Mouse (Mus musculus) kidney, postnatal 25 days (tissue): ENCODE data around the gene Fam187a.
A peak's percentile ranks its signal among the peaks of the same experiment; 100 is the strongest.

Experiments
- DNase-seq, 2 experiments: peaks; one replicate each; pipeline ENCODE4 v3.0.0; 2021; ENCODE audit warnings: mixed read lengths in 2 of 2

Fam187a gene

GRCm38 (mm10) chr11:102895779-102896178, 10.8 kb downstream of the Fam187a start:
- no peak for DNase-seq

DNA sequence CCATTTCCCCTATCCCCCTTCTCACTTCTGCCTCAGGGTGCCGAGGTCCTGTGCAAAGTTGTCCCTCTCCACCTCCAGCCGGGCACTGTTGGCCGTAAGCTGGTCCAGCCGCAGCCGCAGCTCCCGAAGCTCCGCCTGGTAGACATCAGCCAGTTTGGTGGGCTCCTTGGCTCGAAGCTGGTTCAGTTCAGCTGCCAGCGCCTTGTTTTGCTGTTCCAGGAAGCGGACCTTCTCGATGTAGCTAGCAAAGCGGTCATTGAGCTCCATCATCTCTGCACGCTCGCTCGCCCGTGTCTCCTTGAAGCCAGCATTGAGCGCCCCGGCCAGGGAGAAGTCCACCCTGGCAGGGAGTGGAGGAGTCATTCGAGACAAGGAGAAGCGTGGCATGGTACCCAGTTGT, 11.7 kb downstream of the Fam187a start:
- no peak for DNase-seq

- DNase-seq, result no peak
Observed at GRCm38 (mm10) chr11:102898408-102898807, 13.4 kb downstream of the Fam187a start.

- DNase-seq, result peak; percentile 78 to 88
Observed at GRCm38 (mm10) chr11:102900763-102901162, 15.8 kb downstream of the Fam187a start, which contains the start of gene Gfap. Gfap (minus strand) TSS chr11:102900912.

- peak in 1 of 2 experiments; percentile 18 for DNase-seq
Observed at GRCm38 (mm10) chr11:102901199-102901598, 16.2 kb downstream of the Fam187a start.

DNA sequence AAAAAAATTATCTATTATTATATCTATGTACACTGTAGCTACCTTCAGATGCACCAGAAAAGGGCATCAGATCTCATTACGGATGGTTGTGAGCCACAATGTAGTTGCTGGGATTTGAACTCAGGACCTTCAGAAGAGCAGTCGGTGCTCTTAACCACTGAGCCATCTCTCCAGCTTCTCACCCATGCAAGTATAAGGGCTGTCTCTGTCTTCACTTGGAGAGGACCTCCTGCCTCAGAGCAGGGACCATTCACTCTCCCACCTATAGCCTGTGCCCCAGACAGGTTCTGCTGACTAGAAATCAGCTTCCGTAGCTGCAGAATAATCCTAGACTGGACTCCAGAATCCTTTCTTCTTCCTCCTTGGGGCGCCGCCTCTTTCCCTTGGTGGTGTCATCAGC, 17.1 kb downstream of the Fam187a start:
- DNase-seq, result peak in 1 of 2 experiments; percentile 9

GRCm38 (mm10) chr11:102903654-102904053, 18.7 kb downstream of the Fam187a start:
- DNase-seq, result peak in 1 of 2 experiments; percentile 15

DNA sequence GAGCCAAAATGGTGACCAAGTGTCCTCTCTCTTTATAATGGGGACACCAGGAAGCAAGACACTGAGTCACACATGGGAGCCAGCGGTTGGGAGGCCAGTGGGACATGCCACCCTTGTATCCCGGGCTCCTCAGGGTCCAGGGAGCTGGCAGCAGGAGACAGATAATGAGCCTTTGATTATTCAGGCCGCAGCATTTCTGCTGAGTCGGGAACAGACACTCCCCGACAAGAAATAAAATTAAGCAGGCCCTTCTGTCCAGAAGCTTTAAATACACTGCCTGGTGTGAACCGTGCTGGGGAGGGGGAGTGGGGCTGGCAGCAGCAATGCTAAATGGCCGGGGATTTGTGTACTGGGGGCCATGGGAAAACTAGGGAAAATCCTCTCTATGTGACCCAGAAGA, 26.4 kb downstream of the Fam187a start:
- DNase-seq, result no peak

- no peak for DNase-seq
Observed at GRCm38 (mm10) chr11:102915380-102915779, 30.4 kb downstream of the Fam187a start.

GRCm38 (mm10) chr11:102918077-102918476, 33.1 kb downstream of the Fam187a start:
- no peak for DNase-seq

- no peak for DNase-seq
Observed at GRCm38 (mm10) chr11:102921491-102921890, 36.5 kb downstream of the Fam187a start.

DNA sequence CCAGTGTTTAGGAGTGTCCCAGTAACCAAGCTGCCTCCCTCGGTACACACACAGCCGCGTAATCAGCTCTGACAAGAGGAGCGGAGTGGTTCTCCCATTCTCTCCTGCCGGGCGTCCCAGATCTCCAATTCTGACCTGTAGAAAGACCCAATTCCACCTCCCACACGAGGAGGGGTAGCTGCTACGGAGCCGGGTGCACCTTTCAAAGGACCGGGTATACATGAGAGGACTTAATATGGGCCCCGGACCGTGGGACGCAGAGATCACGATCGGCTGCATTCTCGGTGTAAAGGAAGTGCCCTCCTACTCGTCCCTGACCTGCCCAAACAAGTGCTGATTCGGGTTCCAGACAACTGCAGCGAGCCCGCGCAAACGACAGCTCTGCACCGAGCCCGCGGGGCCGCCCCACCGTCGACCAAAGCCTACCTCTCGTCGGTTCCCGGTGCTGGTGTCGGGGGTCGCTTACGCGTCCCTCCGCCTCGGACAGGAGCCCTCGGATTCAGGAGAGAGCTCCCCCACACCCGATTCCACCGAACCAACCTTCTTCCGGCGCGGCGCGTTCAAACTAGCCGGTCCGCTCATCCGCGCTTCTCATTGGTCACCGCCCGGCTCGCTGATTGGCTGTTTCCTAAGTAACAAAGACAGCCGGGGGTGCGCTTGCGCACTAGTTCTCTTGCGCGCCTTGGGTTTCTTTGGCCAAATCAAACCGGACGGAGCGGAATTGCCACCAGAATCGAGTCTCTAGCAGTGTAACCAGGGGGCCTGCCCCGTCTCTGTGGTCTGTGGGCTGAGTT, 39.8 kb downstream of the Fam187a start, which contains the start of gene Kif18b:
Gene Kif18b (minus strand): TSS at position 568 of the 794 bp plus-strand sequence.
- peak; percentile 98 to 99 for DNase-seq

- peak in 1 of 2 experiments; percentile 28 for DNase-seq
Observed at GRCm38 (mm10) chr11:102925351-102925717, 40.4 kb downstream of the Fam187a start.

DNA sequence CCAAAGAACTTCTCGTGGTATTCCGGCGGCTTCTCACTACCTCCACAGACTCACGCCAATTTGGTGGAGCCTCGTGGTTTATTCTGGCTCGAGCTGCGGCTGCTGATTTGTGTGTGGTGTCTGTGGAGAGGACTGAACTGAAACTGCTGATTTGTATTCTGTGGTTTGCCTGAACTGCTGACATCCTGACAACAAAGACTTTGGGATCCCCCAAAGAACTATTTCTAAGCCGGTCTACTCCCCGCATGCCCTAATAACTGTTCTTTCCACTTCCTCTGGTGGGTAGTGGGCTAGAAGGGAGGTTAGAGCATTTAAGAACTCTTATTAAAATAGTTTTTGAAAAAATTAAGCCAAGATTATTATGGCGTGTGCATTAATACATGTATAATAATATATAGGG, 45.7 kb downstream of the Fam187a start:
- DNase-seq, result no peak

DNA sequence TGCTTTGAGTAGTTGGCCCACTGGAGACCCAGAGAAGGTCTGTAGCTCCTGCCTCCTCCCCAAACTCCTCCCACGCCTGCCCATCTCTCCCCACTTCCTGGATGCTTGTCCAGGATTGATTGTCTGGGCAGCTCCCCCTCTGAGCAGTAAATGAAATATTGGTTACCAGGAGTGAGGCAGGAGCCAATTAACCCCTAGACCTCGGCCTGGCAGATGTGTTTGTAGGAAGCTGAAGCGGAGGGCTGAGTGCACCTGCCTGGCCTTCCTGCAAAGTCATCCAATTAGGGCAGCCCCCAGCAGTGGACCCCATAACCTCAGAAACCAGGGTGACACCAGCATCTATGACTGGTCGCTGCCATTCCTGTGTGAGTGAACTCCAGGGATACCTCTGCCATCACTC, 51.3 kb downstream of the Fam187a start:
- no peak for DNase-seq
